ENCODE assay signal across 21 mouse cellular contexts in genomic region chr1:119884272-119884671, GRCm38 (mm10).
DNase-seq lines count a peak whose midpoint lies in the region; ATAC-seq lines count a peak whose summit lies in the region.
"Had no signal": no experiment of that assay in that cellular context is flagged by ENCODE, and none has a peak within 500 bp of the region (broad histone marks: within the 10 kb centered on the region; RNA-seq: fewer than 3 reads in every experiment).

No protein-coding gene starts in this region.

- ATAC-seq in frontal cortex, adult (ENCODE audit: low TSS enrichment), result peak; percentile 79
- ATAC-seq: CD4-positive, CD25-positive, alpha-beta regulatory T cell, adult 4 months; inflammation-experienced regulatory T-cells, adult 6 months; liver, embryonic 12.5 days; Patski had no signal

- peak; percentile 77 for DNase-seq in cerebellum, postnatal 10 days
- no peak for DNase-seq in cerebellum, adult 18-20 months
- DNase-seq in frontal cortex, postnatal 25 days (ENCODE audit: low spot score in 2 of 2), result no peak
- peak; percentile 57 for DNase-seq in right cerebral cortex, adult 18-20 months
- no peak for DNase-seq in right cerebral cortex, postnatal 4 days
- peak; percentile 41 for DNase-seq in right cerebral cortex, postnatal 25 days
- DNase-seq in thymus, postnatal 10 days (ENCODE audit: low spot score in 2 of 2), result no peak
- DNase-seq: adrenal gland, adult 8-10 months; cerebellum, adult 11 months; heart, postnatal 10 days; kidney, adult 2 months; kidney, postnatal 36 days; lung, adult 2 months; lung, postnatal 4 days; spleen, adult 18-20 months; thymus, adult 2 months had no signal

Comparison
In these comparisons a context has a peak if more than half of its experiments do, and no peak if none do; other contexts are left out.
1. DNase-seq: peak in cerebellum, postnatal 10 days (2 of 2), right cerebral cortex, adult 18-20 months (single experiment) and right cerebral cortex, postnatal 25 days (single experiment); none in cerebellum, adult 18-20 months (0 of 2), frontal cortex, postnatal 25 days (0 of 2), right cerebral cortex, postnatal 4 days (single experiment) and thymus, postnatal 10 days (0 of 2).